Mouse (Mus musculus) stomach, embryonic 15.5 days (tissue): ENCODE data around the gene Cyp2j7. TPM values are rescaled to one million over a fixed set of nuclear protein-coding genes. Genes with fewer than 3 reads are reported as not detected.
"Not testable (repeated sequence)": the region's sequence is repeated elsewhere in the genome, so short reads cannot be mapped to it uniquely, and the experiment has no call there.

Experiments used
- ATAC-seq: fragments of 200-750 bp; cut with Nextera tagmentation; 2 replicates; pipeline ENCODE4 v1.8.0; 2017; ENCODE audit warnings: low read depth, moderate number of reproducible peaks, moderate TSS enrichment; ENCODE audit not compliant: insufficient read depth, low FRiP score
- H3K27ac ChIP-seq: fragments of 300-500 bp; sonication (generic); 2 replicates; pipeline ENCODE4 v1.5.1; 2015; ENCODE audit warnings: mild to moderate bottlenecking, inconsistent platforms
- H3K27me3 ChIP-seq: fragments of 300-500 bp; sonication (generic); replicated peaks from 2 replicates; pipeline ENCODE4 v1.6.1; 2015; ENCODE audit warnings: inconsistent platforms
- H3K36me3 ChIP-seq: fragments of 300-500 bp; sonication (generic); 2 replicates; pipeline ENCODE4 v1.6.1; 2015; ENCODE audit warnings: inconsistent platforms
- H3K4me1 ChIP-seq: fragments of 300-500 bp; sonication (generic); 2 replicates; pipeline ENCODE4 v1.6.1; 2015; ENCODE audit warnings: inconsistent platforms
- H3K4me2 ChIP-seq: fragments of 300-500 bp; sonication (generic); 2 replicates; pipeline ENCODE4 v1.6.1; 2015; ENCODE audit warnings: mild to moderate bottlenecking, inconsistent platforms
- H3K4me3 ChIP-seq: fragments of 300-500 bp; sonication (generic); replicated peaks from 2 replicates; pipeline ENCODE4 v1.5.1; 2015; ENCODE audit warnings: inconsistent platforms
- H3K9ac ChIP-seq: fragments of 300-500 bp; sonication (generic); 2 replicates; pipeline ENCODE4 v1.6.1; 2015; ENCODE audit warnings: inconsistent platforms
- H3K9me3 ChIP-seq: fragments of 300-500 bp; sonication (generic); 2 replicates; pipeline ENCODE4 v1.6.1; 2016; ENCODE audit warnings: inconsistent platforms
- WGBS: fragments of 180-500 bp; shearing (Covaris S2); methylation state at CpG from one replicate; pipeline ENCODE4 v1.1.7; 2015; 5-methylcytosine and 5-hydroxymethylcytosine counted together
- polyA plus RNA-seq: library from polyadenylated mRNA; unstranded; fragments of >200 nt; fragmentation: Nextera tagmentation; extraction: Ambion mirVana; gene quantifications from 2 replicates; pipeline ENCODE4 v1.2.1, GENCODE M21; 2015

Gene Cyp2j7
- polyA plus RNA-seq: not detected in 2 replicates

DNA sequence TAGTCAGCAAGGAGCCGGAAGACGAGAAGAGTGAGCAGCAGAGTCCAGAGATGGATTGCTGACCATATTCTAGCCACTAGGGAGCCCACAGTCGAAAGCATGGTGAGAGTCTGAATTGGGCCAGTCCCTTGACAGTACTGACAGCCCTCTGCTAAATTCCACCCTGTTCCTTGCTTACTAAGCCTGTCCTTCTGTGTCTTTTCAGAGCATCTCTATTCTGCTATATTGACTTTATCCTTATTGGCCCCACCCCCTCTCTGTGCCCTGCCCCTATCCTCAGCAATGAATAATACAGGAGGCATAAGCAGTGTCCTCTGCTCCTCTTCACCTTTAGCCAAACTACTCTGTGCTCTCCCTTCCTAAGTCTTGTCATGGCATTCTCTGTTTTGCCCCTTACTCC, at the start of gene Cyp2j7:
Gene Cyp2j7 (minus strand): TSS at position 101 of the 400 bp plus-strand sequence.
- Histone ChIP-seq H3K9me3 (no peaks in the 10 kb centered on the region), H3K4me3 (no peak within 1 kb of the TSS), H3K36me3 (no peaks in the 10 kb centered on the region), H3K27me3 (no peaks in the 10 kb centered on the region), H3K9ac (no peak within 1 kb of the TSS), H3K4me2 (no peak within 1 kb of the TSS), H3K27ac (no peak within 1 kb of the TSS), H3K4me1 (no peaks in the 10 kb centered on the region)
- no peak for ATAC-seq
- 89% methylated on average over 3 of the region's 3 CpGs for WGBS

DNA sequence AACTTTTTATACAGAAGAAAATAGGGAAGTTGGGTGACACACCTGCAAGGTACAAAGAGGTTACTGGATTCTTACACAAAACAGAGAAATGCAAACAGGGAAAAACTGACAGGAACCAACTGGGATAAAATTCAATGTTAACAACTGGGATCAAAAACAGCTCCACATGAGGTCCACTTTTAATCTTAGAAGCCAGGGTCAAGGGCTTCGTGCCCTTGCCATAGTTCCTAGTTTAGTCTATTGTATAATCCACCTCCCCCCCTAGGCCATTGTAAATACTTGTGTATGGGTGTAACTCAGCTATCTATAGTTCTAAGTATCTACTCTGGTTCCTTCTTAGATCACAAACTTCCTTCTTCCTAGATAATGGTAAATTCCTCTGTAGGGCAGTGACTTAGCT, 40.4 kb upstream of the Cyp2j7 start:
- H3K27ac ChIP-seq, H3K9me3 ChIP-seq, ATAC-seq, H3K36me3 ChIP-seq, H3K4me3 ChIP-seq, H3K4me1 ChIP-seq, H3K27me3 ChIP-seq, H3K9ac ChIP-seq, H3K4me2 ChIP-seq: not testable (repeated sequence)
- WGBS: 71% methylated on average over 1 of the region's 1 CpGs

DNA sequence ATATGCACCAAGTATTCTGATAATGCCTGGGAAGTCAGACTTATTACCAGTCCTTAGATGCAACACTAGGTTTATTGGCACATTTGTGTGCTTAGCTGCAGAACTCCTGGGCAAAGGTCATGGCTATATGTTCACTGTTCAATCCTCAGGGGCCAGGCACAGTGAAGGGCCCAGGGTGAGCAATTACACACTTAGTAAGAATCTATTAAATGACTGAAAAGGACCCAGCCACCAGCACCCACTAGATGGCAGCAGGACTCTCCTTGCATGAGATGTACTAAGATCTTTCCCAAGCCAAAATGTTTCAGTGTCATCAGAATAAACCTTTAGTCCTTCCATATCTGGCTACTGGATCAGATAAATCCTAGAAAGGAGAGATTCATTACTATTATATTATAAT, 37.4 kb upstream of the Cyp2j7 start:
- no peaks in the 10 kb centered on the region for H3K27me3 ChIP-seq
- no peak overlapping the region for H3K27ac ChIP-seq
- H3K9me3 ChIP-seq: no peaks in the 10 kb centered on the region
- H3K4me2 ChIP-seq: no peak overlapping the region
- H3K4me1 ChIP-seq: no peaks in the 10 kb centered on the region
- peak; percentile 47; the same call in 1 of the 2 replicates for ATAC-seq
- H3K9ac ChIP-seq: no peak overlapping the region
- no peak overlapping the region for H3K4me3 ChIP-seq
- no peaks in the 10 kb centered on the region for H3K36me3 ChIP-seq

DNA sequence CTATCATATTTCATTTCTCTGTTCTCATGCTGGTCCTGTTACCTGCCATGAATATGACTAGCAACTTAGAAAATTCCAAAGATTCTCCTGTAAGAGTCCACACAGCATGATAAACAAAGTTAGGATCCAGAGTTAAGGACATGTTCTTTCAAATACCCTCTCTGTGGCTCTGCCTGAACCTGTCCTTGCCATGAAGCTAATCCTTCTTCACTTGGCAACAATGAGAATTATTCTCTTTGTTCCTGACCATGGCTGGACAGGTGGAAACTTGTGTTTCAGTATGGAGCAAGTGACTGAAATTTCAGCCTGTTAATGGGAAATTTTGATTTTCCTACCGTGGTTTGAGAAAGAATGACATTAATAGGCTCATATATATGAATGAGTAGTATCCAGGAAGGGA, 39.8 kb downstream of the Cyp2j7 start:
- Histone ChIP-seq H3K9ac (no peak overlapping the region), H3K36me3 (no peaks in the 10 kb centered on the region), H3K4me3 (no peak overlapping the region), H3K27ac (no peak overlapping the region), H3K4me2 (no peak overlapping the region), H3K9me3 (no peaks in the 10 kb centered on the region), H3K4me1 (no peaks in the 10 kb centered on the region), H3K27me3 (no peaks in the 10 kb centered on the region)
- WGBS: 63% methylated on average over 1 of the region's 1 CpGs
- ATAC-seq: no peak

DNA sequence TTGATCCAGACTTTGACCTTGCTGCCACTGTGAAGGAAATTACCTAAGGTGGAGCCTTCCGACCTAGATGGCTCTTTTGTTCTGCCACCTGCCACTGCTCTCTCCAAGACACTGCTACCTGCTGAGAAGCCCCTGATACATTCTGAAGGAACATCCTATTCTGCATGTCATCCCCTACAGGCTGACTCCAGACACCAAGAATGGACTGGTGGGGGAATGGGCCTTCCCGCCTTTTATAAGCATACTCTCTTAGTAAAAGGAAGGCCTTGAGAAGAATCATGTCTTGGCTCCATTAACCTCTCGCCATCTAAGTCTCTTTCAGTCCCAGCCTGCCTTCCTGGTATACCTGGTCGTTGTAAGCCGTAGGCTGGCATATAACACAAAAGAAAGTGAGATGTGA, 47.1 kb downstream of the Cyp2j7 start:
- H3K9me3 ChIP-seq: not testable (repeated sequence)

DNA sequence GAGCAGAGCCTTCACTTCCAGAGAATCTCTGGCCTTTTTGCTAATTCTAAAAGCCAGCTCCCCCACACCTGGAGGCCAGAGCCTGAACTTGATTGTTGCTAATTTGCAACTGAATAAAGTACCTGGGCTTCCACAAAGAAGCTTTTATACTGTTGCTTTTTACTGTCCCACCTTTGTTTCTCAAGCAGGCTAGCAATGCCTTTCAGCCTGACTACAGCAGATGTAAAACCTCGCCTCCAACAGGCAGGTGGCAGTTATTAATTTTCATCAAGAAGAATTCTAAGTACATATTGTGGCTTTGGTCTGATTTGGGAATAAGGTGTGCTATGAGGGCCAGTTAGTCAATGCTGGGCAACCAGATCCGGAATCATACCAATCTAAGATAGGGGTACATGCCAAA, 47.8 kb downstream of the Cyp2j7 start:
- ATAC-seq, H3K27ac ChIP-seq, H3K9ac ChIP-seq, H3K27me3 ChIP-seq, H3K36me3 ChIP-seq, H3K4me2 ChIP-seq, H3K9me3 ChIP-seq, H3K4me3 ChIP-seq, H3K4me1 ChIP-seq: not testable (repeated sequence)
- WGBS: 79% methylated on average over 2 of the region's 2 CpGs

More for the DNA sequence above, 47.1 kb downstream of the Cyp2j7 start:
- H3K27me3 ChIP-seq, H3K36me3 ChIP-seq, H3K27ac ChIP-seq, H3K4me2 ChIP-seq, H3K4me3 ChIP-seq, ATAC-seq, H3K4me1 ChIP-seq, H3K9ac ChIP-seq: not testable (repeated sequence)
- 94% methylated on average over 5 of the region's 5 CpGs for WGBS

DNA sequence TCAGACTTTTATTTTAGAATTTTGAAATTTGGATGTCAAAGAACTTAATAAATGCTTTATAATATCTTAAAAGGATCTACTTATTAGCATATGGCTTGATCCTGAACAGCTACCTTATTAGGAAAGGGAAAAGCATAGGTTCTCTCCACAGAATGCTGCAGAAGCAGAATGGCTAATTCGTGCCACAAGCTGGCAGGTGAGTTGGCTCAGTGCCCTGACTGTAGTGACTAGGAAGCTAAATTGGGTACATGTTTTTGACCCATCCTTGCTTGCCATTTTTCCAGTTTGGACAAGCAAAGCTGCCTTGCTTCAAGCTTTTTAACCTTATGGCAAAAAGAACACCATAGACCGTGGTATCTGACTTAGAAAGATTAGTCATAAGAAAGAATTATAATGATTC, 48.3 kb downstream of the Cyp2j7 start:
- WGBS: 82% methylated on average over 2 of the region's 2 CpGs
- H3K4me2 ChIP-seq, H3K4me3 ChIP-seq, H3K27me3 ChIP-seq, H3K9ac ChIP-seq, H3K27ac ChIP-seq, H3K4me1 ChIP-seq, ATAC-seq, H3K36me3 ChIP-seq, H3K9me3 ChIP-seq: not testable (repeated sequence)

DNA sequence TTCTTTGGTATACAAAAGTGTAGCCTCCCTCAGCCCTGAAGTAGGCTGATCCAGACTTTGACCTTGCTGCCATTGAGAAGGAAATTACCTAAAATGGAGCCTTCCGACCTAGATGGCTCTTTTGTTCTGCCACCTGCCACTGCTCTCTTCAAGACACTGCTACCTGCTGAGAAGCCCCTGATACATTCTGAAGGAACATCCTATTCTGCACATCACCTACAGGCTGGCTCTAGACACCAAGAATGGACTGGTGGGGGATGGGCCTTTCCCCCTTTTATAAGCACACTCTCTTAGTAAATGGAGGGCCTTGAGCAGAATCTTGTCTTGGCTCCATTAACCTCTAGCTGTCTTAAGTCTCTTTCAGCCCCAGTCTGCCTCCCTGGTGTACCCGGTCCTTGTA, 51.7 kb downstream of the Cyp2j7 start:
- H3K36me3 ChIP-seq, H3K4me1 ChIP-seq, H3K9me3 ChIP-seq, H3K27me3 ChIP-seq, H3K9ac ChIP-seq, H3K4me2 ChIP-seq, H3K27ac ChIP-seq, H3K4me3 ChIP-seq, ATAC-seq: not testable (repeated sequence)
- WGBS: 90% methylated on average over 2 of the region's 2 CpGs

DNA sequence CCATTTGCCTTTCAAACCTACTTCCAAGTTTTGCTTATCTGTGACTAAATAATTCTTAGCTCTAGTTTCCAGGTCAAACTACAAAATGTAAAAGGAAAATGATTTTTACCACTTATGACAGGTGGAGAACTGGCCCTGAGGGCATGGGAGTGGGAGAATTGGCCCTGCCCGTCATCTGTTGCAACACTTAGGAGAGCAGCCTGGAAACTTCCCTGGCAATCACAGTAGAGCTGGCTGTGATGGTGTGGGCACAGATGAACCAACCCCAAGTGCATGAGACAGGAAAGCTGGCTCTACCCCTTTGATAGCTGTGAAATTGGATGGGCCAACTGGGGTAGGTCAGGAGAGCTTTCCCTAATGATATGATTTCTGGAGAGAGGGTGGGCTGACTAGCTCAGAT, 73.6 kb downstream of the Cyp2j7 start:
- H3K9me3 ChIP-seq: no peaks in the 10 kb centered on the region
- 94% methylated on average over 1 of the region's 1 CpGs for WGBS
- H3K27me3 ChIP-seq: no peaks in the 10 kb centered on the region
- H3K9ac ChIP-seq: no peak overlapping the region
- H3K27ac ChIP-seq: no peak overlapping the region
- H3K36me3 ChIP-seq: no peaks in the 10 kb centered on the region
- ATAC-seq: no peak
- no peak overlapping the region for H3K4me2 ChIP-seq
- no peak overlapping the region for H3K4me3 ChIP-seq
- no peaks in the 10 kb centered on the region for H3K4me1 ChIP-seq

DNA sequence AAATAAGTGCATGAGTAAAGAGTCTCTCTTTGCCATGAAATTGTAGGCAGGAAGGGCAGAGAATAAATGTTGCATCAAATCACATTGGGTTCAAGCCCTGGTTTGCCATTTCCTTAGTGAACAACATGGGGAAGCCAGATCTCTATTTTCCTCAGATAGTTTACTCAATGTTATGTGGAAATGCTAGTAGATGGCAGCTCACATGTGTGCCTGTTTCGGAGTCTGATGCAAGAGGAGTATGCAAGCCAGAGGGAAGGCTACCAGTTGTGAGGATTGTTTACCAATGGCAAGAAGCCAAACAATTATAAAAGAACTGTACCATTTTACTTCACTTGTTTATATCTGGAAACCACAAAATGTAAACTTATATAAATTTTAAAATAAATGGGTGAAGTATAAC, 74.9 kb downstream of the Cyp2j7 start:
- Histone ChIP-seq H3K27ac (no peak overlapping the region), H3K27me3 (no peaks in the 10 kb centered on the region), H3K36me3 (no peaks in the 10 kb centered on the region), H3K9me3 (no peaks in the 10 kb centered on the region), H3K4me2 (no peak overlapping the region), H3K9ac (no peak overlapping the region), H3K4me1 (no peaks in the 10 kb centered on the region), H3K4me3 (no peak overlapping the region)
- ATAC-seq: no peak
- 59% methylated on average over 1 of the region's 1 CpGs for WGBS

Other genes starting within 250 kb of the Cyp2j7 start
- gene Cyp2j13, start 159.1 kb downstream of the Cyp2j7 start, polyA plus RNA-seq: not detected in 2 replicates
- not detected in 2 replicates for gene Cyp2j12, start 95.5 kb downstream of the Cyp2j7 start, polyA plus RNA-seq
- not detected in 2 replicates for gene Cyp2j11, start 112.0 kb upstream of the Cyp2j7 start, polyA plus RNA-seq